Mouse (Mus musculus): ENCODE data around the gene Selenon.
"Not testable (repeated sequence)": the region's sequence is repeated elsewhere in the genome, so short reads cannot be mapped to it uniquely, and the experiment has no call there.

Selenon gene

GRCm38 (mm10) chr4:134510396-134510795, 41.6 kb downstream of the Selenon start:
- no peak for DNase-seq (ENCODE audit: low read depth, low spot score)

- no peak for DNase-seq (ENCODE audit: low read depth, low spot score)
These were observed 45.3 kb downstream of the Selenon start for GRCm38 (mm10) chr4:134506713-134507112.

GRCm38 (mm10) chr4:134505966-134506594, 45.9 kb downstream of the Selenon start:
- DNase-seq (ENCODE audit: low read depth, low spot score), result no peak

- DNase-seq (ENCODE audit: low read depth, low spot score), result no peak
These were observed 46.6 kb downstream of the Selenon start for GRCm38 (mm10) chr4:134505303-134505789.

GRCm38 (mm10) chr4:134503686-134504357, 48.1 kb downstream of the Selenon start:
- no peak for DNase-seq (ENCODE audit: low read depth, low spot score)

- no peak for DNase-seq (ENCODE audit: low read depth, low spot score)
These were observed 50.9 kb downstream of the Selenon start for GRCm38 (mm10) chr4:134501095-134501494.

GRCm38 (mm10) chr4:134498983-134499382, 53.0 kb downstream of the Selenon start:
- not testable (repeated sequence) for DNase-seq (ENCODE audit: low read depth, low spot score)

- DNase-seq (ENCODE audit: low read depth, low spot score), result no peak
These were observed 53.8 kb downstream of the Selenon start for GRCm38 (mm10) chr4:134497986-134498731.

- DNase-seq (ENCODE audit: low read depth, low spot score), result no peak
These were observed 54.7 kb downstream of the Selenon start for GRCm38 (mm10) chr4:134497223-134497622.

GRCm38 (mm10) chr4:134496595-134497210, 55.3 kb downstream of the Selenon start, which contains the start of gene Paqr7:
Gene Paqr7 (plus strand): TSS chr4:134496697.
- DNase-seq (ENCODE audit: low read depth, low spot score), result no peak

- no peak for DNase-seq (ENCODE audit: low read depth, low spot score)
These were observed 56.4 kb downstream of the Selenon start for GRCm38 (mm10) chr4:134495546-134495923.

GRCm38 (mm10) chr4:134494780-134495545, 57.0 kb downstream of the Selenon start:
- DNase-seq (ENCODE audit: low read depth, low spot score), result peak; percentile 86

- peak; percentile 66 for DNase-seq (ENCODE audit: low read depth, low spot score)
These were observed 57.8 kb downstream of the Selenon start for GRCm38 (mm10) chr4:134494161-134494560.

- no peak for DNase-seq (ENCODE audit: low read depth, low spot score)
These were observed 60.2 kb downstream of the Selenon start for GRCm38 (mm10) chr4:134491716-134492115.

GRCm38 (mm10) chr4:134489986-134490665, 61.8 kb downstream of the Selenon start:
- no peak for DNase-seq (ENCODE audit: low read depth, low spot score)

- no peak for DNase-seq (ENCODE audit: low read depth, low spot score)
These were observed 63.8 kb downstream of the Selenon start for GRCm38 (mm10) chr4:134488211-134488610.
